Mouse (Mus musculus) testis, adult 2 months (tissue): ENCODE measurements around the gene Bud23. TPM values are rescaled to one million over a fixed set of nuclear protein-coding genes. Genes with fewer than 3 reads are reported as not detected.
A peak's percentile ranks its signal among the peaks of the same experiment; 100 is the strongest.

Experiments used
- H3K27ac ChIP-seq: fragments of 200-500 bp; 2 replicates; pipeline ENCODE4 v1.5.1; 2012; ENCODE audit warnings: low read depth, low read length; ENCODE audit not compliant: control insufficient read depth, insufficient read depth
- H3K27me3 ChIP-seq: fragments of 200-500 bp; 2 replicates; pipeline ENCODE4 v1.6.1; 2012; ENCODE audit warnings: mild to moderate bottlenecking, low read length, moderate library complexity; ENCODE audit not compliant: control insufficient read depth, insufficient read depth
- H3K36me3 ChIP-seq: fragments of 200-500 bp; 2 replicates; pipeline ENCODE4 v1.6.1; 2012; ENCODE audit warnings: mild to moderate bottlenecking, low read length; ENCODE audit not compliant: control insufficient read depth, insufficient read depth
- H3K4me1 ChIP-seq: fragments of 200-500 bp; 2 replicates; pipeline ENCODE4 v1.6.1; 2012; ENCODE audit warnings: low read length; ENCODE audit not compliant: control insufficient read depth, insufficient read depth
- H3K4me3 ChIP-seq: fragments of 200-500 bp; 2 replicates; pipeline ENCODE4 v1.5.1; 2012; ENCODE audit warnings: low read depth, mild to moderate bottlenecking, low read length, moderate library complexity, mixed read lengths; ENCODE audit not compliant: control insufficient read depth
- CTCF ChIP-seq: fragments of 200-500 bp; IDR thresholded peaks from 2 replicates; pipeline ENCODE4 v1.5.1; 2012; ENCODE audit warnings: low read depth, mild to moderate bottlenecking, inconsistent platforms, low read length, moderate library complexity; ENCODE audit not compliant: control insufficient read depth, insufficient read depth, insufficient replicate concordance
- POLR2A ChIP-seq: fragments of 200-500 bp; IDR thresholded peaks from 2 replicates; pipeline ENCODE4 v1.6.1; 2012; ENCODE audit warnings: low read depth, mild to moderate bottlenecking, inconsistent platforms, low read length, moderate library complexity; ENCODE audit not compliant: control insufficient read depth
- polyA plus RNA-seq: library from polyadenylated mRNA; depleted of rRNA; stranded (reverse); fragments of >200 nt; gene quantifications from 2 replicates; pipeline ENCODE4 v1.2.3, GENCODE M21; 2012

Bud23 gene
- polyA plus RNA-seq, 1 experiment: 42.9 TPM

DNA sequence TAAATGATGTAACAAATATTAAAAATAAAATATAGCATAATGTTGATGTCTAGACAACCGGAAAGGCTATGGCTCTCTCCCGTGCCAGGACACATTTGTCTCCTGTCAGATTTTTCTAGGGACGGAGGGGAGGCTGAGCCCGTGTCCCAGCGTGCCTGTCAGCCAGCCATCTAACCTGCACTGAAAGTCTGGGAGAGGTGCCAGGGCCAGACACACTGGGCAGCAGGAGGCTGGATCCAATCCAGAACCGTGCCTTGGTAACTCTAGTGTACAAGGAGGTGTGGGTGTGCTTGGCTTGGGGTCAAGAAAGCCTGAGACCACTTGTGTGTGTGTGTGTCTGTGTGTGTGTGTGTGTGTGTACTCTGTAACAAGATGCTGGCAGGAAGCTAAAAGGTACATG is 42.9 kb downstream of the Bud23 start:
- Histone ChIP-seq H3K36me3 (no peaks in the 10 kb centered on the region), H3K4me3 (no peak overlapping the region), H3K27ac (no peak overlapping the region), H3K27me3 (no peaks in the 10 kb centered on the region; the same call in 1 of the 2 replicates), H3K4me1 (peaks cover 11% of the 10 kb centered on the region)
- TF ChIP-seq CTCF: no peak
- no peak for TF ChIP-seq POLR2A

GRCm38 (mm10) chr5:135016224-135016759 is 48.5 kb downstream of the Bud23 start:
- Histone ChIP-seq H3K27ac (peak overlapping the region; percentile 48; the same call in 1 of the 2 replicates), H3K4me3 (no peak overlapping the region), H3K4me1 (no peaks in the 10 kb centered on the region; the same call in none of the 2 replicates), H3K36me3 (no peaks in the 10 kb centered on the region), H3K27me3 (no peaks in the 10 kb centered on the region)
- no peak for TF ChIP-seq CTCF
- TF ChIP-seq POLR2A: no peak

GRCm38 (mm10) chr5:135015497-135015896 is 49.3 kb downstream of the Bud23 start:
- Histone ChIP-seq H3K36me3 (no peaks in the 10 kb centered on the region), H3K27ac (no peak overlapping the region), H3K4me1 (no peaks in the 10 kb centered on the region; the same call in none of the 2 replicates), H3K4me3 (no peak overlapping the region), H3K27me3 (no peaks in the 10 kb centered on the region)
- TF ChIP-seq CTCF: peak; percentile 99
- TF ChIP-seq POLR2A: no peak

DNA sequence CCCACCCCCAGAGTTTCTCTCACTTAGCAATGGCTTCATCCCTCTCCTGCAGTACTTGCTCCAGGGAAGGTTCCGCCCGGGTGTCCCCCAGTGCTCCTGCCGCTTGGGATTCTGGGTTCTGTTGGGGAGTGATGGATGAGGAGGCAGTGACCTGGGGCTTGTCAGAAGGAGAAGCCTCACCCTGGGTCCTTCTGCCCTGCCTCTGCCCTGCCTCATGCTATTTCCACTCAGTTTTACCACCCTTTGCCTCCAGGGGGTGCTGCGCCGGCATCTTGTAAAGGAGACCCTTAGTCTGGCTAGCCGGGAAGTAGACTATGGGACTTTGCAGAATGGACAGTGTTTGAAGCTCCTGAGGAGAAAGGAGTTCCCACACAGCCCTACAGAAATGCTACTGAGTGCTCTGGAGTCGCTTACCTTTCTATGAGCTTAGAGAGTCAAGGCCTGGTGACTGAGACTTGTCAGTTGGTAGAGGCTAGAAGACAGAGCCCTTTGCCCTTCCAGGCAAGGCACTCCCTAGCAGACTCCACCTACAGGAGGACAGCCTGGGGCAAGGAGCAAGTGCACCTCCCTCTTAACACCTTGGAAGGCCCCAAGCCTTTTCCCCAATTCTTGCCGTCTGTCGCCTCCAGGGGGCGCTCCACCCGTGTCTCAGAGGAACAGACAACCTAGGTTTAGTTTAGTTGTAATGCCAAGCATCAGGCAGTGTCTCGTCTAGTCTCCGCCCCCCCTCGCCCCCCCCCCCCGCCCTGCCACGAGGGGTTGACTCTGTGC is 51.9 kb downstream of the Bud23 start:
- Histone ChIP-seq H3K36me3 (no peaks in the 10 kb centered on the region), H3K4me3 (no peak overlapping the region), H3K27me3 (no peaks in the 10 kb centered on the region), H3K27ac (no peak overlapping the region), H3K4me1 (peaks cover 17% of the 10 kb centered on the region)
- TF ChIP-seq POLR2A (no peak), CTCF (peak; percentile 81; the same call in 1 of the 2 replicates)

GRCm38 (mm10) chr5:135011809-135012613 is 52.7 kb downstream of the Bud23 start:
- peaks cover 20% of the 10 kb centered on the region for H3K4me1 ChIP-seq
- H3K27ac ChIP-seq: no peak overlapping the region
- no peak overlapping the region for H3K4me3 ChIP-seq
- H3K36me3 ChIP-seq: no peaks in the 10 kb centered on the region
- TF ChIP-seq POLR2A (no peak), CTCF (no peak)
- no peaks in the 10 kb centered on the region for H3K27me3 ChIP-seq

DNA sequence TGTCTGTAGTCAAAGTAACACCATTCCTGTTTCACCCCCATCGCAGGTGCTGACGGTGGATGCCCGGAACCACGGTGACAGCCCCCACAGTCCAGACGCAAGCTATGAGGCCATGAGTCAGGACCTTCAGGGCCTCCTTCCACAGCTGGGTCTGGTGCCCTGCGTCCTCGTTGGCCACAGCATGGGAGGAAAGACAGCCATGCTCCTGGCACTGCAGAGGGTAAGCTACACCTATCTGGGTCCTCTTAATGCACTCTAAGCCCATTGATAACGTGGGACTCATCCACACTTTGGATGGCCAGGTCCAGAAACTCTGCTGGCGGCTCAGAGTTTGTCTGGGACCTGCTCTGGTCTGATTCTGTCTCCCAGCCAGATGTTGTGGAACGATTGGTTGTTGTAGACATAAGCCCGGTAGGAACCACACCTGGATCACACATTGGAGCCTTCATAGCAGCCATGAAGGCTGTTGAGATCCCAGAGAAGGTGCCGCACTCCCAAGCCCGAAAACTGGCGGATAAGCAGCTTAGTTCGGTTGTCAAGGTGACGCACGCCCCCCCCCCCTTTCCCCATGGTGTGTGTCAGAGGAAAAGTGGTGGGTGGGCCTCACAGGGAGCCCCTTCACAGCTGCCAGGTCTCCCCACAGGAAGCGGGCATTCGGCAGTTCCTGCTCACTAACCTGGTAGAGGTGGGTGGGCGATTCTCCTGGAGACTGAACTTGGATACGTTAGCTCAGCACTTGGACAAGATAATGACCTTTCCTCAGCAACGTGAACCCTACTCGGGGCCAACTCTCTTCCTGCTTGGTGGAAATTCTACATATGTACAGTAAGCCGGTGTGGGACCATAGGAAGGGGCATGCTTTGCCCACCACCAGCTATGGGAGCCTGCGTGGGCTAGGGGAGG is 53.7 kb downstream of the Bud23 start:
- Histone ChIP-seq H3K27ac (no peak overlapping the region), H3K4me3 (no peak overlapping the region), H3K36me3 (no peaks in the 10 kb centered on the region), H3K4me1 (peaks cover 20% of the 10 kb centered on the region), H3K27me3 (no peaks in the 10 kb centered on the region)
- TF ChIP-seq POLR2A: no peak
- TF ChIP-seq CTCF: no peak

- Histone ChIP-seq H3K4me3 (peak overlapping the region; percentile 91; the same call in 1 of the 2 replicates), H3K27me3 (no peaks in the 10 kb centered on the region), H3K27ac (no peak overlapping the region), H3K36me3 (no peaks in the 10 kb centered on the region), H3K4me1 (peaks cover 20% of the 10 kb centered on the region)
- TF ChIP-seq CTCF (no peak), POLR2A (no peak)
Observed at GRCm38 (mm10) chr5:135010320-135010709, 54.4 kb downstream of the Bud23 start.
